Mouse (Mus musculus) ES-E14 (cell line): Measurements from ENCODE around the gene Dmpk. TPM values are rescaled to one million over a fixed set of nuclear protein-coding genes. Genes with fewer than 3 reads are reported as not detected.
A peak's percentile ranks its signal among the peaks of the same experiment; 100 is the strongest.

Experiments used
- DNase-seq: peaks from one replicate; pipeline ENCODE4 v3.0.0-alpha.2; 2013; ENCODE audit warnings: low read depth, low spot score
- H3K27ac ChIP-seq: 2 replicates; pipeline ENCODE4 v1.5.1; 2012; ENCODE audit warnings: low read depth, mild to moderate bottlenecking, low read length, moderate library complexity, mixed read lengths; ENCODE audit not compliant: poor library complexity, insufficient read depth, severe bottlenecking
- H3K36me3 ChIP-seq: 2 replicates; pipeline ENCODE4 v1.6.1; 2012; ENCODE audit warnings: mild to moderate bottlenecking, low read length, moderate library complexity, mixed read lengths; ENCODE audit not compliant: control insufficient read depth, poor library complexity, insufficient read depth, severe bottlenecking
- H3K4me1 ChIP-seq, 2 experiments: fragments of 150-350 bp in 1 of 2; sonication (generic) in 1 of 2; 2 replicates each; pipeline ENCODE4 v1.6.1; 2012; ENCODE audit warnings: low read length in 2 of 2, mild to moderate bottlenecking in 1 of 2, mixed read lengths in 1 of 2; ENCODE audit not compliant: control insufficient read depth in 2 of 2, insufficient read depth in 2 of 2, poor library complexity in 1 of 2
- H3K4me3 ChIP-seq, 2 experiments: fragments of 150-350 bp in 1 of 2; sonication (generic) in 1 of 2; 2 replicates each; pipeline ENCODE4 v1.5.1; 2012; ENCODE audit warnings: low read length in 2 of 2, low read depth in 1 of 2, mild to moderate bottlenecking in 1 of 2, mixed read lengths in 1 of 2; ENCODE audit not compliant: insufficient read depth in 1 of 2, poor library complexity in 1 of 2, severe bottlenecking in 1 of 2
- H3K9ac ChIP-seq: 2 replicates; pipeline ENCODE4 v1.6.1; 2012; ENCODE audit warnings: low read depth, mild to moderate bottlenecking, low read length, mixed read lengths; ENCODE audit not compliant: poor library complexity, insufficient read depth, severe bottlenecking
- H3K9me3 ChIP-seq: fragments of 150-350 bp; sonication (generic); 2 replicates; pipeline ENCODE4 v1.6.1; 2012; ENCODE audit warnings: low read depth, mild to moderate bottlenecking, low read length; ENCODE audit not compliant: control insufficient read depth, insufficient read depth
- CHD2 ChIP-seq: IDR thresholded peaks from 2 replicates; pipeline ENCODE4 v1.6.1; 2014; ENCODE audit warnings: mild to moderate bottlenecking, low read depth, low read length, inconsistent platforms
- HCFC1 ChIP-seq: IDR thresholded peaks from 2 replicates; pipeline ENCODE4 v1.6.1; 2012; ENCODE audit warnings: low read length, inconsistent platforms, borderline replicate concordance; ENCODE audit not compliant: insufficient read depth
- MAFK ChIP-seq: IDR thresholded peaks from 2 replicates; pipeline ENCODE4 v1.6.1; 2014; ENCODE audit warnings: mild to moderate bottlenecking, low read depth, low read length, inconsistent platforms; ENCODE audit not compliant: insufficient read depth
- ZC3H11A ChIP-seq: IDR thresholded peaks from 2 replicates; pipeline ENCODE4 v1.6.1; 2012; ENCODE audit warnings: low read depth, mild to moderate bottlenecking, inconsistent platforms, low read length, borderline replicate concordance
- ZNF384 ChIP-seq: IDR thresholded peaks from 2 replicates; pipeline ENCODE4 v1.6.1; 2012; ENCODE audit warnings: low read depth, low read length, inconsistent platforms
- in situ Hi-C, 2 experiments: fragments of 600-800 bp; cut with MboI; formaldehyde crosslinking; loops; one replicate each; pipeline ENCODE4 v1.15.1; 2025; ENCODE audit warnings: low sequenced_read_pairs in 2 of 2, inconsistent platforms in 1 of 2; ENCODE audit not compliant: unreplicated experiment in 2 of 2
- total RNA-seq: library from RNA; depleted of rRNA; stranded (reverse); fragments of 300-350 nt; gene quantifications from 2 replicates; pipeline ENCODE4 v1.2.3, GENCODE M21; 2012

The Dmpk gene
- total RNA-seq, 1 experiment: 32.6 TPM

- no peak for DNase-seq
- Histone ChIP-seq H3K9ac (no peak overlapping the region), H3K4me3 (no peak overlapping the region), H3K36me3 (no peaks in the 10 kb centered on the region), H3K27ac (no peak overlapping the region), H3K9me3 (no peaks in the 10 kb centered on the region), H3K4me1 (no peaks in the 10 kb centered on the region)
- in situ Hi-C loops: no loop called here
- TF ChIP-seq HCFC1 (no peak), CHD2 (no peak), ZC3H11A (no peak), MAFK (no peak), ZNF384 (no peak)
Observed at GRCm38 (mm10) chr7:19104486-19104885, 20.8 kb downstream of the Dmpk start.

GRCm38 (mm10) chr7:19107436-19107835, 23.8 kb downstream of the Dmpk start:
- no peak for DNase-seq
- no peak overlapping the region for H3K4me3 ChIP-seq
- in situ Hi-C loops: no loop called here
- no peak overlapping the region for H3K27ac ChIP-seq
- no peak overlapping the region for H3K9ac ChIP-seq
- H3K36me3 ChIP-seq: no peaks in the 10 kb centered on the region
- no peaks in the 10 kb centered on the region for H3K9me3 ChIP-seq
- TF ChIP-seq ZC3H11A (no peak), CHD2 (no peak), ZNF384 (no peak), MAFK (no peak), HCFC1 (no peak)
- no peaks in the 10 kb centered on the region for H3K4me1 ChIP-seq

DNA sequence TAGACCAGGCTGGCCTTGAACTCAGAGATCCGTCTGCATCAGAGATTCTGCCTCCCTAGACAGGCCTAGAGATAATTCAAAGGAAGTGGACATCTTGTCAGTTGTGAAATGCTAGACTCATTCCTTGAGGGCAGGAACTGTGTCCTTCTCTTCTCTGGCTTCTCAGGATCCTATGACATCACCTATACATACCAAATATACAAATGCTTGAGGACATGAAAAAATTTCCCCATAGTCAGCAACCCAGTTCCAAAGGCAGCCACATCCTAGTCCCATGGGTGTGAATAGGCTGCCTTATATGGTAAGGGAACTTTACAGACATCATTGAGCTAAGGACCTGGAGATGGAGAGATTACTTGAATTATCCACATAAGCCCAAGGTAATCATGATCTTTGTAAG, 25.9 kb downstream of the Dmpk start:
- Histone ChIP-seq H3K4me3 (no peak overlapping the region), H3K36me3 (no peaks in the 10 kb centered on the region), H3K9ac (no peak overlapping the region), H3K27ac (no peak overlapping the region), H3K9me3 (no peaks in the 10 kb centered on the region), H3K4me1 (no peaks in the 10 kb centered on the region)
- TF ChIP-seq CHD2: no peak
- TF ChIP-seq HCFC1: no peak
- in situ Hi-C loops: no loop called here
- no peak for DNase-seq

GRCm38 (mm10) chr7:19118028-19118771, 34.6 kb downstream of the Dmpk start, which contains the start of gene Gm4969:
TSS of gene Gm4969 (minus strand) at chr7:19118368.
- peak; percentile 32; the same call in 1 of the 2 replicates for TF ChIP-seq MAFK
- no peak; the same call in 1 of the 2 replicates for TF ChIP-seq ZC3H11A
- TF ChIP-seq HCFC1: peak; percentile 56; the same call in 1 of the 2 replicates
- TF ChIP-seq CHD2: no peak
- TF ChIP-seq ZNF384: no peak
- H3K9ac ChIP-seq: no peak within 1 kb of the TSS

DNA sequence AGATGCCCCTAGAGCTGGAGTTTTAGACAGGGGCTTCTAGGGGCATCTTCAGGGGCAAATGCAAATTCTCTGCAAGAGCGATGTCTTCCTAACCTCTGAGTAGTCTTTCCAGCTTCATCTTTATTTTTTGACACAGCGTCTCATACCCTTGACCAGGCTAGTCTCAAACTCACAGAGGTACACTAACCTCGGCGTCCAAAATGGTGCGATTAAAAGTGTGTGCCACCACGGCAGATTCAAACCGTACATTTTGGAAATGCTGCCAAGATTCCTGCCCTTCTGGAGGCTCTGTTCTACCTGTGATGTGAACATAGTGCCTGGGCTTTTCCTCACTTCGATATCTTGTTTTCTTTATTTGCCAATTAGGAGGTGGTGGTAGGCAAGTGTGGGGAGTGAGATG, 35.4 kb downstream of the Dmpk start:
- H3K9me3 ChIP-seq: no peaks in the 10 kb centered on the region
- DNase-seq: no peak
- H3K36me3 ChIP-seq: no peaks in the 10 kb centered on the region
- TF ChIP-seq ZC3H11A (no peak), ZNF384 (no peak), MAFK (no peak), HCFC1 (no peak), CHD2 (no peak)
- H3K27ac ChIP-seq: no peak overlapping the region
- H3K4me3 ChIP-seq: no peak overlapping the region
- no peak overlapping the region for H3K9ac ChIP-seq
- in situ Hi-C loops: no loop called here
- H3K4me1 ChIP-seq: peaks cover 0 to 4% of the 10 kb centered on the region in 2 experiments; a peak in 2 of 4 replicates

More at GRCm38 (mm10) chr7:19118028-19118771, 34.6 kb downstream of the Dmpk start, which contains the start of gene Gm4969:
- H3K4me3 ChIP-seq: no peak within 1 kb of the TSS
- H3K27ac ChIP-seq: no peak within 1 kb of the TSS
- no peaks in the 10 kb centered on the region for H3K36me3 ChIP-seq
- H3K9me3 ChIP-seq: no peaks in the 10 kb centered on the region
- in situ Hi-C loops: no loop called here
- peaks cover 0 to 4% of the 10 kb centered on the region in 2 experiments; a peak in 2 of 4 replicates for H3K4me1 ChIP-seq
- DNase-seq: peak; percentile 97
